Mouse (Mus musculus): ENCODE measurements around the gene Arid1b.

The Arid1b gene

DNA sequence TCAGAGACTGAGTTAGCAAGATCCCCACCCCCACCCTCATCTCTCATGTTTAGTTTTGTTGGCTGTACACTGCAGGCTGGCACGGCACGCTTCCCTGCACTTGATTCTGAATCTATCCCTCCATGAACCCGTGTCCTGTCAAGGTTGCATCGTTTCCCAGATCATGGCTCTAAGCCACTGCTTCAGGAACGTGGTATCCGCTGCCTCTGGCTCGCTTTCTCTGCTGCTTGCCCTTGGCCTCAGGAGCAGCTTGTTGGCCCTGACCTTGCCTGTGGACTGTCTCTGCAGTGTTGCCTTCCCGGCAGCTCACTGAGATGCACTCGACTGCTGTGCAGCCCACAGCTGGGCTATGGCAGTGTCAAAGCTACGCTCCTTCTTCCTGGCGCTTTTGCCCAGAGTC is 252.6 kb downstream of the Arid1b start:
- DNase-seq (ENCODE audit: low read depth): no peak

DNA sequence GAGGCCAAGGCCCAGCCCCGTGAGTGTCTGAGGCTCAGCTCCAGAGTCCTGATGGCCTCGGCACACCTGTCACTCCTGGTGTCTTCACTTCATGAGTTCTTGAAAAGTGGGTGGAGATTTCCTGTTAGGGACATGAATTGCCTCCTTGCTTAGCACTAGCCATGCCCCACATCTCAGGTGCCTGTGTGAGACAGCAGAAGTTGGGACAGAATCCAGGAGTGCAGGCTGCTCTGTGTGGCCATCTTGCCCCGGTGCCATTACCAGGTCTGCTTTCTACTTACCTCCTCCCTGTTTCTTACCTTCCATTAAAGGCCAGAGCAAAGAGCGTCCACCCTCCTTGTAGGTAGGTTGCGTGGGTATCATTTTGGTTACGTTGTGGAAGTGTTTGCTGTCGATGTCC is 253.1 kb downstream of the Arid1b start:
- no peak for DNase-seq (ENCODE audit: low read depth)

DNA sequence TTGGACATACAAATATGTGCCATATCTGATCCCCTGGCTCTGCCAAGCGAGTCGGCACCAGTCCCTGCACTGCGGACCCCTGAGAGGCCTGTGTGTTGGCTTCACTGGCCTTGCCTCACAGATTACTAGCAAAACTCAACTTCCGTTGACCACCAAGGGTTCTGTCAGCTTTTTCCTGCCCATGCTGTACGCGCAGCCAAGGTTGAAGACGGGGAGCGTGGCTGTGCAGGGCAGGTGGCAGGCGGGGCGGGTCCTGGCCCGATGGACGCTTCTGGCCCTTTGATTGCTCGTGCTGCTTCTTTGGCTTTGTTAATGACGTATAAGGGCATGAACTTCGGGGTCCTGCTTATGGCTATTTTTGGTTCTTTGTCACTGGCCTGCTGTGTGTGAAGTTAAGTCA is 253.6 kb downstream of the Arid1b start:
- DNase-seq (ENCODE audit: low read depth): no peak

DNA sequence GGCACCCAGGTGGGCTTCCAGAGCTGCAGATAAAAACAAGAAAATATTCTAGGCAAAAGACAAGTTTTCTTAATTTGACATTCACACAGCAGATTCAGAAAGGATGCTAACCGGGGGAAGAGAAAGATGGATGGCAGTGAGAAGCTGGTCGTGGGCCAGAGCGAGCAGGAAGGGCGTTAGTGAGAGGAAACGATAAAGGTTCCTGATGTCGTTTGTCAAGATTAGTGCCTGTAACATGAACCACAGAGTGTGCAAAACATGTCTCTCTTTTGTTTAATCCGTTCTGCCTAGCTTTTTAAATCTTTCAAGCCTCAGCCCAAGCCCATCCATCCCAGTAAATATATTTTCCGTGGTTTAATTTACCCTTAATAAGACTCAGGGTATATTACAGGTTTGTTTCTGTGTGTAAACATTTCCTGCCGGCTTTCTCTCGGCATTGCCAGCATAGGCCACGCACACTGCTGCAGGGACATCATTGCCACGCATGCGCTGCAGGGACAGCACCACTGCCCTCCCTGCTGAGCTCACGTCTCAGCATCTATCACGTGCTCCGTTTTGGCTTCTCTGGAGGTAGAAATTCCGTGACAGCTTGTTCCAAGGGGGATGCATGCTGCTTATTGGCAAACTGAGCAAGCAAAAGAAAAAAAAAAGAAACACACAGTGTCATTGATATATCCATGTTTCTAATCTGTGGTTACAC is 255.0 kb downstream of the Arid1b start:
- no peak for DNase-seq (ENCODE audit: low read depth)

DNA sequence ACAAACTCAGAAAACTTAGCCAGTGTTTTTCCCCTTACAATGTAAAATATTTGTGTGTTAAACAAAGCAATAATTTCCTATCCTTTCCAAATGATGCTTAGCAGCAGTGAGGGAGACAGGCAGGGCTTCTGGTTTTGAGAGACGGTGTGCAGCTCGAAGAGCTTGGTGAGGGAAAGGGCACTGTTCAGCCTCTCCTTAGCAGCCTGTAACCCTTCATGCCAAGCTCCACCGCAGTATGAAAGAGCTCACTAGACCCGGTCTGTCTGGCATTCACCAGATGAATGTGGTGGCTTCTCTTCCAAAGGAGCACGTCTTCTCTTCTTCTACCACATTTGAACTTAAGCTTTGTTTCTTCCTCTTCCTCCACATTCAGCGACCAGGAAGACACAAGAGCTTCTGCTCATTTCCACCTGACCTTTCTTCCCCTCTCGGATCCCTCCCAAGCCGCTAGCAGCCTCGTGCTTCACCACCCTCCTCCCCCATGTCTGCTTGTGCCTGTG is 255.6 kb downstream of the Arid1b start:
- DNase-seq (ENCODE audit: low read depth): no peak

DNA sequence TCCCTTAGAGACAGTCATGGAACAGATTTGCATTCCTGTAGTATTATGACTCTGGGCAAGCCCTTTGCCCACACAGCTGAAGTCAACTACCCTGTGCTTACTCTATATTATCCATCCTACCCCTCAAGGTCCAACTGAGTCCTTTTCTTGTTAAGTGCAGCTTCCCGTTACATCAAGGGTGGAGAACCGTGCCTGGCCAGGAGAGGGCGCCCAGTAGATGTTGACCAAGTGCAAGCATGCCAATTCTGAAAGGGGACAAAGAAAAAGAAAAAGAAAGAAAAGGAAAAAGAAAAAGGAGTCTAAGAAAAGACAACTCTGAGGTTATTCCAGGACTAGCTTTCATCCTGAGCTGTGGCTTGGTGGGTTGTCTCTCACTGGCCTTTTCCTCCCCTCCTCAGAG is 258.3 kb downstream of the Arid1b start:
- DNase-seq (ENCODE audit: low read depth): peak; percentile 81

DNA sequence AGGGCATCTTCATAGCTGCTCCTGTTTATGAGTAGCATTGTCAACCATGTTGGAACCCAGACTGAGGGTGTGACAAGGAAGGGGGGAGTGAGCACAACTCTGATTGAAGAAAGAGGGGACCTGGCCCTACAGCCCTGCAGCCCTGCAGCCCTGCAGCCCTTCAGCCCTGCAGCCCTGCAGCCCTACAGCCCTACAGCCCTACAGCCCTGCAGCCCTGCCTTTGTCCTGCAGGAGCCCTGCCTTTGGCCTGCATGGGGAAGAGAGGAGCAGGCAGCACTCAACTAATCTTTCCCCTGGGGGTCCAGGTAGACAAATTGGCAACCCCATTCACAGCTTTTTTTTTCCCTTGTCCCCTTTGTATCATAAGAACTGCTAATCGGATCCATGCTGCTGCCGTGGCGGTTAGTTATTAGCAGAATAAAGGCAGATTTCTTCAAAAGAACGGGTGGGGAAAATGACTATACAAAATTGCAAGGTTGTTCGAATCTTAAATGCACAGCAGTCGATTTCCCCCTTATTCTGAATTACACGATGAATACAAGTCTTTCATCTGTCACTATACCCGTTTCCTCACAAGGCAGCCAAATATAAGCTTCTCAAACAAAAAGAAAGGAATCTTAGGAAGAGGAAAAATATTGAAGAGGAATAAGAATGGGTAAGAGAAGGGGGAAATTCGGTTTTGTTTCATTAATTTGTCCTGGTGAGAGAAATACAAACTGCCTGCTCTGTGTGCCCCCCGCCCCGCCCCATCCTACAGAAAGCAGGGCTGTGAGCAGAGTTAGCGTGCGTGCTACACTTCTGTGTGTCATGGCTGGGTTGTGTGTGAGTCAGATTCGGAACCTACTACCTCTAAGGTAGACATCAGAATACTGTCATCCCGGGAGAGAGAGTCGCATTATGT is 260.8 kb downstream of the Arid1b start:
- no peak for DNase-seq (ENCODE audit: low read depth)

DNA sequence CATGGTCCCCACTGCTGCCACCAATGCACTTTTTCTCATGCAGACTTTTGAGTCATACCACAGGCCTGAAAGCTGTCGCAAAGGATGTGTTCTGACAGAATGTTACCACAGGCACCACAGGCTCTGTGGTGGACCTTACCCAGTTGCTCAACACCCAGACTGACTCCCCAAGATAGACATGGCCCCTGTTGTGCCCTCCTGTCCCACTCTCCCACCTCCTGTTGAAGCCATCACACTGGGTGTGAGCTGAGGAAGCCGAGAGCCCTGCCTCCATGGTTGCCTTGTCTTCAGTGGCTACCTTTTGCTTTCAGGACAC is 261.4 kb downstream of the Arid1b start:
- DNase-seq (ENCODE audit: low read depth): no peak

DNA sequence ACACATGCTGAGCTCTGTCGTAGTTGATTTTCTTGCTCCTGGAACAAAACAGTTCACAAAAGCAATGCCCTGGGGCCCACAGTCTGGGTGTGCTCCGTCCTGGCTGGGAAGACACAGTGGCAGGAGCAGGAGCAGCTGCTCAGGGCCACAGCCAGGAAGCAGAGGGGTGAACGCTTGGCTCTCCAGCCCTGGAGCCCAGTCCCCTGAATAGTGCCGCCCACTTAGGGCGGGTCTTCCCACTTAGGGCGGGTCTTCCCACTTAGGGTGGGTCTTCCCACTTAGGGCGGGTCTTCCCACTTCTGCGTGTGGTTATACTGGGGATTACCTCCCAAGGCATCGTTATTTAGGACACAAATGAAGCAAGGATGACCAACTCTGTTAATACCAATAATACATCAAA is 264.8 kb downstream of the Arid1b start:
- DNase-seq (ENCODE audit: low read depth): no peak

DNA sequence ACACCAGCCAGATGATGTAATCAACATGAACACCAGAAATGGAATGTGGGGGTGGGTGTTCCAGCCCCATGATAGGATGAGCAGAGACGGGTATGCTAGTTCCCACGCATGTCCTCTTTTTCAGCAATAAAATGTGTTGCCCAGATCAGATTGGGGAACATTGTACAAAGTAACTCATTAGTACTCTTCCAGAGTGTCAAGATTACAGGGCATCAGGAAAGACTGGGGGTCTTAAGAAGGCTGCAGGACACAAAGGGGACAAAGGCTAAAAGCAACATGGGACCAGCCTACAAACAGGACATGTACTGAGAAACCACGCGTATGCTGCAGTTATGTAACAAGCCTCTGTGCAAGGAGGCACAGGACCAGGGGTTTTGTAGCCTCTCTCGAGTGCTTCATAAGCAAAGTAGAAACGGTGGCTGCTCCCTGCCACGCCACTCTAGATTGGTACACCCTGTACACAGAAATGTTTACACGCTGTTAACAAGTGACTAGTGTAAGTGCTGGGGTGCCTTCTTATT is 267.1 kb downstream of the Arid1b start:
- DNase-seq (ENCODE audit: low read depth): no peak

DNA sequence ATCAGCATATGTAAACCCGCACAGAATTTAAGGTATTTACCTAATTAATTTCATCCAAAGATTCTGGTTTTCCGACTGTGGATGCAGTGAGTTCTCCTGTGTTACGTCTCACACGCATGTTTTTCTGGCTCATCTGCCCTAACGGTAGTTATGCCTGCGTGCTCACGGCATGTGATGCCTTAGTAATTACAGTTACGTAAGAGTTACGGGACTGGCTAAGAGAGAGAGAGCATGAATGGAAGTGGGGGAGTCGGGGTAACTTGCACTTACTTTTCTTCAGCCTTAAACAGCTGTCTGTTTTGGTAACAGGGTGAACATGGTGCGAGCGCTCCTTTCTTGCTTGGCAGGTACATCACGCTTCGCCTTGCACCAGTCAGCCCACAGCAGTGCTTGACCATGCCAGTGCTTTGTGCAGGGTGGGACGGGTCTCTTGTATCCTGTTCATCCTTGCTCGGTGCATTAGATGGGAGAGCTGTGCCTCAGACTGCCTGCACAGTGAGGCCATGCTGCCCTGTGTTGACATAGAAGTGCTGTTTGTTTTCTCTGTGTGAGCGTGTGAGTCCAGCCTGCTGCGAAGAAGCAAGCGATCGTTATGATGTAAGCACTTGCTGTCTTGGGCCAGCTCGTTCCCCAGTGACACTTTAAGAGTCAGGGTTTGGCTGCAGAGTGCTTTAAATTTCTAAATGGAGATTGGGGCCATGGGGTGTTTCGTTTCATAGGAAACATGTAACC is 267.9 kb downstream of the Arid1b start:
- DNase-seq (ENCODE audit: low read depth): no peak

DNA sequence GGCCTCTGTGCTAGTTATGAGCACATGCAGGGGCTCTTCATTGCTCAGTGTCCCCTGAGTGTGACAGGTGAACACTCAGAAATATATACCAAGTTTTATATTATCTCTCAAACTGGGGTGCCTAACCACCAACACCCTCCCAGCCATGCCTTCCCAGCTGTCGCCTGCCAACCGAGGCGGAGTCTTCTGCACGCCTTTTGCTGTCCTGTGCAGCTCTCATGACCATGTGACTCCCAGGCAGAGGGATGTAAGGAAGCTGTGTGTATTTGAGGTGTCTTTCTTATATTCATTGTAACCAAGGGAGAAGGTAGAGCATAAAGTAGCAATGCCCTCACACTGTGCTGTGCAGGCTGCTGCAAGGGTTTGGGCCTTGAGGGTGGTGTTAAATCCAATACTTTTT is 268.7 kb downstream of the Arid1b start:
- no peak for DNase-seq (ENCODE audit: low read depth)

DNA sequence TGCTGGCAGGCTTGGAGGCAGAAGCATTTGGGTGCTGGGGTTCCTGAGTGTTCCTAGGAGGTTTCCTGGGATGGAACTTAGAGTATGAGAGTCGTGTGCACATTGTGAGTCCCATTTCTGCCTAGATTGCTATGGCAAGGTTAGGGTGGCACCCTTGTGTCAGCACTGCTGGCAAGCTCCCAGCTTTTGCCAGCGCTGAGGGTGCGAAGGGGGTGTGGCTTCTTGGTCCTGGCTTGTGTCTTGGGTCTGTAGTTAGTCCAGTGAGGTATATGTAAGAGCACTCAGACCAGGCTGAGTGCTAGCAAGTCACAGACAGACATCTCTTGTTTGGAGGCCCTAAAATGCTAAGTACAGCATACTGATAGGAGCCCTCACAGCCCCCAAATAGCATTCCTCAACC is 270.7 kb downstream of the Arid1b start:
- DNase-seq (ENCODE audit: low read depth): no peak

DNA sequence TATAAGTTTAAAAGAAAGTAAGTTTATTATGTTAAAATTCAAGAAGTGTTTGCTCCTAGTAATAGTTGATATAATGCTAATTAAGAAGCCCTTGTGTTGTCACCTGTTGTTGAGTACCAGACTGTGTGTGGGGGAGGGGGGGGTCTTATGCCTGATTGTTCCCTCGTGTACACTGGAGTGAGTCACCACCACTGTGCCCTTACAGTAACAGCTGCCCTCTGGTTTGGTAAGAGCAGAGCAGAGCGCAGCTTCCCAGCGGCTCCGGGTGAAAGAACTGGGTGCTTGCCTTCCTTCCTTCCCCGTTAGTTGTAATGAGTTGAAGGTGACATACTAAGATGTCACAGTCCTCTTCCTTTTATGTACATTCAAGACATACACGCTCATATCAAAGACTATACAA is 271.5 kb downstream of the Arid1b start:
- no peak for DNase-seq (ENCODE audit: low read depth)

DNA sequence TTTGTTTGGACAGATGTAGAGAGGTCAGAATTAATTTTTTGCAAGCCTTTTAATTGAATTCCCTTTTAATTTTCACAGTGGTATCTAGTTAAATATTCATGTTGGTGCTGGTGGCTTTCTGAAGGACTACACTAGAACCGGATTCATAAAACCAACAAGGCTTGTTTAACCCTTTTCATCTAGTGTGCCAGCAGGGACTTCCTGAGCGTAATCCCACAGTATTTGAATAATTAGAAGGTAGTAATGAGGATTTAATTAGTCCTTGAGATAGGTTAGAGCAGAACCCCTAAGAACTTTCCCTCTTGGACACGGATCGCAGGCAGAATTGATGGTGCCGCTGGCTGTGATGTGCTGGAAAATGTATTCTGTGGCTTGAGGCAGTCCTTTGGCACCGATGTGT is 273.6 kb downstream of the Arid1b start:
- no peak for DNase-seq (ENCODE audit: low read depth)

DNA sequence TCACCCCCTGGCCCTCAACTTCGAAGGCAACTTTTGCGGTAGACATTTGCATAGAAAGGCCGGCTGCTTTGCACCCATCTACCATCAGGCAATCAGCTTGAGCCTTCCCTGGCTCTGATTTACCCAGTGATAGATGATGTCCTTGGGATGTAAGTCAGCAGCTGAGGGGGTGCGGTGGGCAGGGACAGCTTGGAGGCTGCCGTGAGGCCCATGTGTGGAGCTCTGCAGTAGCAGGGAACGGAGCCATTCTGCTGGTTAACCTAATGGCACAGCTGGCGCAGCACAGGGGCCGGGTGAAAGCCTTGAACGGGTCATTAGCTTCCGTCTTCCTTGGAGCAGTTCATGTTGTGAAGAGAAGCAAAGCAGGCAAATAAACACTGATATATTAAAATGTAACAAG is 275.2 kb downstream of the Arid1b start:
- no peak for DNase-seq (ENCODE audit: low read depth)

DNA sequence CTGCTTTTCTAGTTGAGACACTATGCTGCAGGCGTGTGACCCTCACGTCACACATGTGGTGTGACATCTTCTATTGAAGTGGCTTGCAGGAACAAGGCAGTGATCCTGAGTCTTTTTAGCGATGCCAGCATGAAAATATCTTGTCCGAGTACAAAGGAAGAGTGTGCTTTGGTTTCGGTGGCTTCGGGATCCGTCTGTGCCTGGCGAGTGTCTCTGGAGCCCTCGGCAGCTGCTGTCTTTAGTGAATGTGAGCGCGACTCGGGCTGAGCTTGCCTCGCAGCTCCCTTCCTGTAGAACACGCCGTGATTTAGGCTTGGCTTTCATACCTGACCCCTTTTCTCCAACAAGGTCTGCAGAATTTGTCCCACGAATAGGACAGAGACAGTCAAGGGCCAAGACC is 275.6 kb downstream of the Arid1b start:
- DNase-seq (ENCODE audit: low read depth): no peak

DNA sequence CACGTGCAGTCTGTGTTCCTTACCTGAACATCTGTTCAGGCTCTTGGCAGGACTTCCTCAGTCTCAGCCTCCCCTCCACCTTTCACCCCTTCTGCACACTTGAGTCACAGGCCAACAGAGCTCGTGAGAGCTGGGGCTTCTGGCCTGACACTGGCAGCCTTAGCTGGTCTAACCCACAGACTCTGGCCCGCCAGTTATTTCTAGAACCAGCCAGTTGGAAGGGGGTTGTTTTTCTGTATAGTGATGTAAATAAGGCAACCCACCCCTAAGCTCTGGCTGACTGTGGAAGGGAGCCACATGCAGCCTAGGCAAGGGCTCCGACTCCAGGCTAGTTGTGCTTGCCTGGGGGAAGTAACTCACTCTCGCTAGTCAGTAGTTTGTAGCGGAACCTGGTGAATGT is 276.7 kb downstream of the Arid1b start:
- no peak for DNase-seq (ENCODE audit: low read depth)

DNA sequence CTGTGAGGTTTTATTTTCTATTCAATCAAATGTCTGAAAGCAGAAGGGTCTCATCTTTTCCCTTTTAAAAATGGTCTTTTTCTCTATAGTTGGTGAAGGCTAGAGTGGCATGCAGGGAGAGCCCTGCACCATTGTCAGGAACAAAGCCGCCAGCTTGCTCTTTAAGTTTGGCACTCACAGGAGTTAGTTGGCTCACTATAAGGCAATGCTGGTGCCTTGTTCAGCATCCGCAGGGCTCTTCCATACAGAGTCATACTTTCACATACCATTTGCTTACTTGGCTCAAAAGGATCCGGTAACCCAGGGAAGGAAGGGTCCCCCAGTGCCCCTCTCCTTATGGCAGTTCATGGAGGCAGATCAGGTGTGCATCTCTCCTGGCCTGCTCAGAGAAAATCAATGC is 279.0 kb downstream of the Arid1b start:
- DNase-seq (ENCODE audit: low read depth): no peak

DNA sequence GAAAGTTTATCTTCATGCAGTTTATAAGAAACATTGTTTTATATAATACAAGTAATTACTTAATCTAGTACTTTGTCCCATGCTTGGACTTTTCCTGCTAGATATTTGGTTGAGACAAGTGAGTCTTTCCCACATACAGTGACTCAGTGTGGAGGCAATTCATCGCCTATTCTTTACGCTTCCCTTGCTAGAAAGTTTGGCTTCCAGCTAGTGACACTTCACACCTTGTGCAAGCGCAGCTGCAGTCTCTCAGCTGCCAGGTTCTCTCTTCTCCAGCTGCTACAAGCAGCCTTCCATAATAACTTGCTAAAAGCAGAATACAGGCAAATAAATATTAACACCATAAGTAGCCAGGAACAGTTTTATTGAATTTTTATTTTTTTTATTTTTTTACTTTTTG is 279.6 kb downstream of the Arid1b start:
- no peak for DNase-seq (ENCODE audit: low read depth)

DNA sequence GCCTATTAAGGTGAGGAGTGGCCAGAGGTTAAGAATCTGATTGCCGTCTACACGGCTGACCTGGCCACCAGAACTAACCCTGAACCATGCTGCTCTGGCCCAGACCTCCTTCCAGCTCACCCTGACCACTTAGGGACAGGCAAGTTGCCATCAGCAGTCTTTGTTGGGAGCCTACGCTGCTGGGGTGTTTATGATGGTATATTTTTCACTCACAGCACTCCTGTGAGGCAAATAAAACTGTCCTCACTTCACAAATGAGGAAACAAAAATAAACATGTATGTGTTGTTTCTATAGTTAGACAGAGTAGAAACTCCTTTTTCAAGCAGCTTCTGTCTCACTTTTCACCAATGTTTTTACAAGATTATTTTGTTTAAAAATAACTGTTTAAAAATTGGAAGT is 280.3 kb downstream of the Arid1b start:
- no peak for DNase-seq (ENCODE audit: low read depth)

DNA sequence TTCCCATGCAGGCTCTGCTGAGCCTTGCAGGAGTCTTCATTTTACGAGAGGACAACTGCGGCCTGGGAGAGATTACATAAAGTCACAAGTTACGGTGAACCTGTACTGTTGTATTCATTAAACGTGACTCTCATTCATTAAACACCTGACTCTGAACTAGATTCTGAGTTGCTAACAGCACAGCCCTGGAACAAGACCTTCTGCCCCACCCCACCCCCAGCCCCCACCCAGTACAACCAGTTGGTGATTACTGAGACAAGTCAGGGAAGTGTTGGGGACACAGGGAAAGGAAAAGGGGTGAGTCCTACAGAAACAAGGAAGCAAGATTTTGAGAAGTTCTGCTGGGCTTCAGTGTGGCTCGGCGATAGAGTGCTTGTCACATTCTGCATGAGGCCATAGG is 281.6 kb downstream of the Arid1b start:
- DNase-seq (ENCODE audit: low read depth): no peak
